Mouse (Mus musculus): ENCODE data around the gene Lrrc8b. TPM values are rescaled to one million over a fixed set of nuclear protein-coding genes. Genes with fewer than 3 reads are reported as not detected.

Lrrc8b gene
- polyA plus RNA-seq, 1 experiment from 2014 or later = 14.7 TPM

GRCm38 (mm10) chr5:105516290-105516689 lies 100.7 kb downstream of the Lrrc8b start:
- Histone ChIP-seq H3K9me3 (replicated peaks; ENCODE audit: control insufficient read depth, low read length) (no peaks in the 10 kb centered on the region), H3K36me3 (ENCODE audit: control insufficient read depth, insufficient read depth, low read length) (no peaks in the 10 kb centered on the region), H3K4me3 (ENCODE audit: low read depth, low read length) (no peak overlapping the region), H3K27me3 (replicated peaks; ENCODE audit: control insufficient read depth, insufficient read depth, low read length) (no peaks in the 10 kb centered on the region), H3K27ac (ENCODE audit: low read depth, low read length) (no peak overlapping the region), H3K9ac (ENCODE audit: low read length) (no peak overlapping the region), H3K4me1 (ENCODE audit: control insufficient read depth, insufficient read depth, low read length) (peaks cover 12% of the 10 kb centered on the region), H3K4me2 (ENCODE audit: low read length) (no peak overlapping the region)
- no peak for ATAC-seq
- WGBS = 80% methylated on average over 3 of the region's 3 CpGs
- DNase-seq (ENCODE audit: low spot score) = no peak

GRCm38 (mm10) chr5:105517992-105518625 lies 102.5 kb downstream of the Lrrc8b start:
- Histone ChIP-seq H3K27ac (ENCODE audit: low read depth, low read length) (no peak overlapping the region; the same call in 1 of the 2 replicates), H3K9ac (ENCODE audit: low read length) (peak overlapping the region; percentile 84), H3K4me1 (ENCODE audit: control insufficient read depth, insufficient read depth, low read length) (peaks cover 12% of the 10 kb centered on the region), H3K27me3 (replicated peaks; ENCODE audit: control insufficient read depth, insufficient read depth, low read length) (no peaks in the 10 kb centered on the region), H3K4me2 (ENCODE audit: low read length) (peak overlapping the region; percentile 85), H3K9me3 (replicated peaks; ENCODE audit: control insufficient read depth, low read length) (no peaks in the 10 kb centered on the region), H3K4me3 (ENCODE audit: low read depth, low read length) (peak overlapping the region; percentile 73), H3K36me3 (ENCODE audit: control insufficient read depth, insufficient read depth, low read length) (no peaks in the 10 kb centered on the region)
- no peak for ATAC-seq
- DNase-seq (ENCODE audit: low spot score) = peak; percentile 24
- 15% methylated on average over 7 of the region's 7 CpGs for WGBS

- Histone ChIP-seq H3K4me1 (ENCODE audit: control insufficient read depth, insufficient read depth, low read length) (peaks cover 12% of the 10 kb centered on the region), H3K9ac (ENCODE audit: low read length) (peak overlapping the region; percentile 84), H3K36me3 (ENCODE audit: control insufficient read depth, insufficient read depth, low read length) (no peaks in the 10 kb centered on the region), H3K4me2 (ENCODE audit: low read length) (peak overlapping the region; percentile 85), H3K27me3 (replicated peaks; ENCODE audit: control insufficient read depth, insufficient read depth, low read length) (no peaks in the 10 kb centered on the region), H3K27ac (ENCODE audit: low read depth, low read length) (peak overlapping the region; percentile 82), H3K4me3 (ENCODE audit: low read depth, low read length) (peak overlapping the region; percentile 73), H3K9me3 (replicated peaks; ENCODE audit: control insufficient read depth, low read length) (no peaks in the 10 kb centered on the region)
- peak; percentile 57 for DNase-seq (ENCODE audit: low spot score)
- ATAC-seq = peak; percentile 28
- under 1% methylated on average over 16 of the region's 16 CpGs for WGBS
Observed at GRCm38 (mm10) chr5:105518626-105519095, 103.1 kb downstream of the Lrrc8b start.

GRCm38 (mm10) chr5:105519096-105519975 lies 103.8 kb downstream of the Lrrc8b start, which contains the start of gene Lrrc8c:
Gene Lrrc8c, plus strand, starts transcription at chr5:105519388.
- Histone ChIP-seq H3K4me2 (ENCODE audit: low read length) (peak within 1 kb of the TSS; percentile 85), H3K4me1 (ENCODE audit: control insufficient read depth, insufficient read depth, low read length) (peaks cover 12% of the 10 kb centered on the region), H3K9ac (ENCODE audit: low read length) (peak within 1 kb of the TSS; percentile 84), H3K9me3 (replicated peaks; ENCODE audit: control insufficient read depth, low read length) (no peaks in the 10 kb centered on the region), H3K4me3 (ENCODE audit: low read depth, low read length) (peak within 1 kb of the TSS; percentile 73), H3K36me3 (ENCODE audit: control insufficient read depth, insufficient read depth, low read length) (no peaks in the 10 kb centered on the region), H3K27ac (ENCODE audit: low read depth, low read length) (peak within 1 kb of the TSS; percentile 82), H3K27me3 (replicated peaks; ENCODE audit: control insufficient read depth, insufficient read depth, low read length) (no peaks in the 10 kb centered on the region)
- under 1% methylated on average over 89 of the region's 93 CpGs for WGBS
- DNase-seq (ENCODE audit: low spot score) = peak; percentile 84
- peak; percentile 96 for ATAC-seq

GRCm38 (mm10) chr5:105519976-105520300 lies 104.4 kb downstream of the Lrrc8b start:
- ATAC-seq (no peak), DNase-seq (ENCODE audit: low spot score) (no peak)
- no peaks in the 10 kb centered on the region for H3K9me3 ChIP-seq (replicated peaks; ENCODE audit: control insufficient read depth, low read length)
- H3K9ac ChIP-seq (ENCODE audit: low read length) = peak overlapping the region; percentile 84
- H3K27ac ChIP-seq (ENCODE audit: low read depth, low read length) = peak overlapping the region; percentile 82
- WGBS = 1% methylated on average over 5 of the region's 5 CpGs
- H3K27me3 ChIP-seq (replicated peaks; ENCODE audit: control insufficient read depth, insufficient read depth, low read length) = no peaks in the 10 kb centered on the region
- no peaks in the 10 kb centered on the region for H3K36me3 ChIP-seq (ENCODE audit: control insufficient read depth, insufficient read depth, low read length)
- H3K4me2 ChIP-seq (ENCODE audit: low read length) = peak overlapping the region; percentile 85
- peak overlapping the region; percentile 73 for H3K4me3 ChIP-seq (ENCODE audit: low read depth, low read length)
- H3K4me1 ChIP-seq (ENCODE audit: control insufficient read depth, insufficient read depth, low read length) = peaks cover 12% of the 10 kb centered on the region

GRCm38 (mm10) chr5:105520442-105520965 lies 104.9 kb downstream of the Lrrc8b start:
- WGBS = 45% methylated on average over 9 of the region's 9 CpGs
- peak overlapping the region; percentile 85 for H3K4me2 ChIP-seq (ENCODE audit: low read length)
- no peaks in the 10 kb centered on the region for H3K9me3 ChIP-seq (replicated peaks; ENCODE audit: control insufficient read depth, low read length)
- H3K4me1 ChIP-seq (ENCODE audit: control insufficient read depth, insufficient read depth, low read length) = peaks cover 12% of the 10 kb centered on the region
- ATAC-seq = no peak
- peak overlapping the region; percentile 73 for H3K4me3 ChIP-seq (ENCODE audit: low read depth, low read length)
- no peak for DNase-seq (ENCODE audit: low spot score)
- no peak overlapping the region for H3K27ac ChIP-seq (ENCODE audit: low read depth, low read length)
- no peaks in the 10 kb centered on the region for H3K27me3 ChIP-seq (replicated peaks; ENCODE audit: control insufficient read depth, insufficient read depth, low read length)
- no peaks in the 10 kb centered on the region for H3K36me3 ChIP-seq (ENCODE audit: control insufficient read depth, insufficient read depth, low read length)
- 0 out of 2 replicates have a peak overlapping the region, but pooled peaks have one; percentile 9 for H3K9ac ChIP-seq (ENCODE audit: low read length)

GRCm38 (mm10) chr5:105523452-105523851 lies 107.9 kb downstream of the Lrrc8b start:
- H3K4me3 ChIP-seq (ENCODE audit: low read depth, low read length) = no peak overlapping the region
- 86% methylated on average over 3 of the region's 3 CpGs for WGBS
- H3K4me1 ChIP-seq (ENCODE audit: control insufficient read depth, insufficient read depth, low read length) = peaks cover 8% of the 10 kb centered on the region
- H3K27ac ChIP-seq (ENCODE audit: low read depth, low read length) = no peak overlapping the region
- no peaks in the 10 kb centered on the region for H3K27me3 ChIP-seq (replicated peaks; ENCODE audit: control insufficient read depth, insufficient read depth, low read length)
- DNase-seq (ENCODE audit: low spot score) = no peak
- ATAC-seq = no peak
- no peak overlapping the region for H3K4me2 ChIP-seq (ENCODE audit: low read length)
- no peaks in the 10 kb centered on the region for H3K9me3 ChIP-seq (replicated peaks; ENCODE audit: control insufficient read depth, low read length)
- no peak overlapping the region for H3K9ac ChIP-seq (ENCODE audit: low read length)
- no peaks in the 10 kb centered on the region for H3K36me3 ChIP-seq (ENCODE audit: control insufficient read depth, insufficient read depth, low read length)

GRCm38 (mm10) chr5:105525004-105525403 lies 109.4 kb downstream of the Lrrc8b start:
- no peaks in the 10 kb centered on the region for H3K36me3 ChIP-seq (ENCODE audit: control insufficient read depth, insufficient read depth, low read length)
- DNase-seq (ENCODE audit: low spot score) = no peak
- H3K9me3 ChIP-seq (replicated peaks; ENCODE audit: control insufficient read depth, low read length) = no peaks in the 10 kb centered on the region
- no peaks in the 10 kb centered on the region for H3K27me3 ChIP-seq (replicated peaks; ENCODE audit: control insufficient read depth, insufficient read depth, low read length)
- peaks cover 8% of the 10 kb centered on the region for H3K4me1 ChIP-seq (ENCODE audit: control insufficient read depth, insufficient read depth, low read length)
- ATAC-seq = no peak
- no peak overlapping the region for H3K4me3 ChIP-seq (ENCODE audit: low read depth, low read length)
- H3K27ac ChIP-seq (ENCODE audit: low read depth, low read length) = no peak overlapping the region
- 95% methylated on average over 12 of the region's 12 CpGs for WGBS
- no peak overlapping the region for H3K4me2 ChIP-seq (ENCODE audit: low read length)
- H3K9ac ChIP-seq (ENCODE audit: low read length) = no peak overlapping the region

All from forebrain, embryonic 14.5 days (tissue).